In the genomic region with DNA sequence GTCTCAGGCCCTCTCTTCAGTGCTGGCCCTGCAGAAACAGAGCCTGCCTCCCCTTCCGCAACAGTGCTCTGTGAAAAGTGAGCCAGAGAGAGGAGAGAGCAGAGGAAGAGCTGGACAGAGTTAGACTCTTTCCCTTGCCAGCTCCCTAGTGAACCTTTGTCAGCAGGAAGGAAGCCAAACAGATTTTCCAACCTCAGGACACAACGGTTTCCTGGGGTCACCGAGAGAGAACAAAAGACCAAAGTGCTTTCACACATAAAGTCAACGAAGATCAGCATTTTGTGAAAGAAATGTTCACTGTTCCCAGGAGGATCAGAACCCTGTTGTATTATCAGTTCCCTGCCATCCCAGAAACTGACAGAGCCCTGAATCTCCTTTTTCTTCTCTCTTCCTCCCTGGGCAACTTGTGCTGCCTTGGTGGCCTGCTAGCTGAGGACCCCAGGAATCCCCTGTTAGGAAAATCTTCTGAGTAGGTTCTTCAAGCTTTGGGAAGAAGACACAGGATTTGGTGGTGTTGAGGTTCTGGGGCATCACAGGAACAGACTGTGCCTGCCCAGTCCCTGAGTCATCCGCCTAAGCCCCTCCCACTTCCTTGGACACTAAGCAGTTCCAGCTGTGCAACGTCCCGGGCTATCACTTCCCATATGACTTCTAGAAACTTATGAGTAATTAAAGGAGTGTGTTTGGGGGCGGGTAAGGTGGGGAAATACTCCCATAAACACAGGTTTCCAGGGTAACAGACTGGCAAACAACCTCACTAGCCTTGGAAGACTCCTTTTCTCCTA, we compare ENCODE assay signal across 8 mouse cellular contexts. TPM values are rescaled to one million over a fixed set of nuclear protein-coding genes. Genes with fewer than 3 reads are reported as not detected.
A peak's percentile ranks its signal among the peaks of the same experiment; 100 is the strongest.
DNase-seq lines count a peak whose midpoint lies in the region; ATAC-seq and TF ChIP-seq lines count a peak whose summit lies in the region.

No protein-coding gene starts in this region.

- TF ChIP-seq EP300 in MEL (IDR thresholded peaks at IDR 0.05; ENCODE audit: low read depth in 1 of 2, low read length in 2 of 2), result no peak

- no peak for TF ChIP-seq RAD21 in MEL (IDR thresholded peaks at IDR 0.05; ENCODE audit: low read depth, low read length)

- no peaks in the 10 kb centered on the region for H3K79me2 ChIP-seq in MEL (ENCODE audit: control insufficient read depth, insufficient read depth, low read length, poor library complexity)

- H3K27me3 ChIP-seq in MEL (ENCODE audit: control insufficient read depth in 1 of 2, insufficient read depth in 2 of 2, low read length in 2 of 2), result no peaks in the 10 kb centered on the region

- no peak for ATAC-seq in erythroid progenitor cell, adult 5-6 weeks (replicated peaks; ENCODE audit: low FRiP score, poor library complexity, severe bottlenecking)

- no peak overlapping the region for H3K4me3 ChIP-seq in MEL (ENCODE audit: control insufficient read depth in 1 of 2, insufficient read depth in 1 of 2, low read depth in 2 of 2, low read length in 2 of 2)
- no peak overlapping the region for H3K4me3 ChIP-seq in lung, adult 2 months (replicated peaks; ENCODE audit: extremely low read depth, low read depth, low read length)

- TF ChIP-seq CTCF in MEL (IDR thresholded peaks at IDR 0.05 in 2 of 3, conservative IDR thresholded peaks at IDR 0.05 in 1 of 3; ENCODE audit: control insufficient read depth in 1 of 3, insufficient read depth in 1 of 3, low read depth in 2 of 3, low read length in 3 of 3, poor library complexity in 1 of 3, severe bottlenecking in 1 of 3), result no peak
- TF ChIP-seq CTCF in brain, embryonic 14.5 days (IDR thresholded peaks at IDR 0.05; ENCODE audit: borderline replicate concordance, extremely low read depth, insufficient read depth, insufficient read length), result no peak
- no peak for TF ChIP-seq CTCF in lung, adult 2 months (IDR thresholded peaks at IDR 0.05; ENCODE audit: insufficient read depth, low read length)

- peaks cover 2 to 6% of the 10 kb centered on the region in 2 experiments; a peak in 3 of 4 replicates for H3K4me1 ChIP-seq in MEL (ENCODE audit: control insufficient read depth in 1 of 2, insufficient read depth in 2 of 2, low read length in 2 of 2)
- H3K4me1 ChIP-seq in lung, adult 2 months (ENCODE audit: control insufficient read depth, insufficient read depth, low read length), result no peaks in the 10 kb centered on the region

- peaks cover 0 to 11% of the 10 kb centered on the region in 2 experiments; a peak in 2 of 4 replicates for H3K36me3 ChIP-seq in MEL (ENCODE audit: control insufficient read depth in 1 of 2, insufficient read depth in 2 of 2, low read length in 2 of 2)

- no peak overlapping the region for H3K9ac ChIP-seq in MEL (ENCODE audit: control insufficient read depth, low read depth, low read length, poor library complexity, severe bottlenecking)

- WGBS in lung, adult 2 months, result 8% methylated on average over 8 of the region's 8 CpGs

- peak; percentile 72 for DNase-seq in MEL (ENCODE audit: low read depth, low spot score)
- DNase-seq in brain, embryonic 14.5 days (ENCODE audit: low read depth), result peak; percentile 4
- peak; percentile 99 for DNase-seq in heart, adult 11 months
- DNase-seq in kidney, adult 11 months, result peak; percentile 68
- DNase-seq in lung, adult 2 months, result peak; percentile 62
- DNase-seq in spleen, postnatal 36 days (ENCODE audit: low spot score in 2 of 2), result peak; percentile 40 to 50
- no peak for DNase-seq in cerebellum, postnatal 14 days

- H3K9me3 ChIP-seq in MEL (replicated peaks; ENCODE audit: insufficient read depth, low read length), result no peaks in the 10 kb centered on the region

- no peak for TF ChIP-seq POLR2A in MEL (IDR thresholded peaks at IDR 0.05; ENCODE audit: control insufficient read depth in 1 of 2, insufficient read depth in 1 of 2, low read depth in 1 of 2, low read length in 2 of 2, poor library complexity in 1 of 2)
- no peak for TF ChIP-seq POLR2A in brain, embryonic 14.5 days (IDR thresholded peaks at IDR 0.05; ENCODE audit: borderline replicate concordance, extremely low read depth, insufficient read depth, insufficient read length, poor library complexity, severe bottlenecking)
- peak; percentile 58; the same call in 1 of the 2 replicates for TF ChIP-seq POLR2A in lung, adult 2 months (IDR thresholded peaks at IDR 0.05; ENCODE audit: borderline replicate concordance, extremely low read depth, low read depth, low read length)

- no peak overlapping the region for H3K27ac ChIP-seq in MEL (ENCODE audit: control insufficient read depth, low read depth, low read length)

TF ChIP-seq in MEL, 35 proteins besides CTCF, POLR2A, EP300 and RAD21:
- TF ChIP-seq MAZ (IDR thresholded peaks at IDR 0.05; ENCODE audit: low read depth, low read length), result no peak
- no peak for TF ChIP-seq JUND (IDR thresholded peaks at IDR 0.05; ENCODE audit: low read depth, low read length)
- TF ChIP-seq GATA1 (IDR thresholded peaks at IDR 0.05; ENCODE audit: low read depth, low read length), result no peak
- peak; percentile 63 for TF ChIP-seq ETS1 (IDR thresholded peaks at IDR 0.05; ENCODE audit: low read depth, low read length)

RNA-seq across cellular contexts. Expression of a gene that starts 11.5 kb away (rescaled TPM):
- total RNA-seq in MEL (2012; rRNA removed), result 0.08 and 0.10 TPM in 2 replicates
- under 1 TPM in 1 of 2 experiments, not detected in 1; 0.36 TPM for polyA plus RNA-seq in MEL (2012; ENCODE audit: insufficient read depth in 1 of 2, insufficient read length in 2 of 2, low read depth in 1 of 2, low replicate concordance in 2 of 2, missing spikeins in 1 of 2)
- polyA plus RNA-seq in brain, embryonic 14.5 days (2012; rRNA removed), result 0.54 and 0.77 TPM in 2 replicates
- 10.0 and 10.3 TPM in 2 replicates for polyA plus RNA-seq in lung, adult 2 months (2012; rRNA removed)
- total RNA-seq in erythroid progenitor cell, adult 5-6 weeks (2015; ENCODE audit: low replicate concordance), result 1.3 and 1.4 TPM in 2 replicates
- total RNA-seq in erythroid progenitor cell, adult 5-6 weeks (2017; ENCODE audit: low replicate concordance), result 0.90 and 1.9 TPM in 2 replicates

RNA-seq across cellular contexts. Expression of a gene that starts 24.7 kb away (rescaled TPM):
- total RNA-seq in MEL (2012; rRNA removed), result 22.2 and 27.7 TPM in 2 replicates
- polyA plus RNA-seq in MEL (2012; ENCODE audit: insufficient read depth in 1 of 2, insufficient read length in 2 of 2, low read depth in 1 of 2, low replicate concordance in 2 of 2, missing spikeins in 1 of 2), result 10 to 100 TPM in 1 of 2 experiments, not detected in 1; 36.7 TPM
- 18.6 and 30.5 TPM in 2 replicates for polyA plus RNA-seq in brain, embryonic 14.5 days (2012; rRNA removed)
- polyA plus RNA-seq in lung, adult 2 months (2012; rRNA removed), result 14.8 and 22.7 TPM in 2 replicates
- 15.1 and 15.5 TPM in 2 replicates for total RNA-seq in erythroid progenitor cell, adult 5-6 weeks (2015; ENCODE audit: low replicate concordance)
- 23.5 and 24.6 TPM in 2 replicates for total RNA-seq in erythroid progenitor cell, adult 5-6 weeks (2017; ENCODE audit: low replicate concordance)

RNA-seq across cellular contexts. Expression of a gene that starts 25.0 kb away (rescaled TPM):
- total RNA-seq in MEL (2012; rRNA removed), result 2.2 and 3.1 TPM in 2 replicates
- polyA plus RNA-seq in MEL (2012; ENCODE audit: insufficient read depth in 1 of 2, insufficient read length in 2 of 2, low read depth in 1 of 2, low replicate concordance in 2 of 2, missing spikeins in 1 of 2), result 1 to 10 TPM in 1 of 2 experiments, not detected in 1; 8.6 TPM
- 24.2 and 29.0 TPM in 2 replicates for polyA plus RNA-seq in brain, embryonic 14.5 days (2012; rRNA removed)
- 18.3 and 20.6 TPM in 2 replicates for polyA plus RNA-seq in lung, adult 2 months (2012; rRNA removed)
- 6.5 TPM in 1 of 2 replicates, not detected in the other for total RNA-seq in erythroid progenitor cell, adult 5-6 weeks (2015; ENCODE audit: low replicate concordance)
- 0.26 and 2.0 TPM in 2 replicates for total RNA-seq in erythroid progenitor cell, adult 5-6 weeks (2017; ENCODE audit: low replicate concordance)

RNA-seq across cellular contexts. Expression of a gene that starts 31.5 kb away (rescaled TPM):
- total RNA-seq in MEL (2012; rRNA removed), result 64.2 and 77.4 TPM in 2 replicates
- 100 to 1,000 TPM in 1 of 2 experiments, not detected in 1; 107 TPM for polyA plus RNA-seq in MEL (2012; ENCODE audit: insufficient read depth in 1 of 2, insufficient read length in 2 of 2, low read depth in 1 of 2, low replicate concordance in 2 of 2, missing spikeins in 1 of 2)
- polyA plus RNA-seq in brain, embryonic 14.5 days (2012; rRNA removed), result 58.2 and 65.4 TPM in 2 replicates
- polyA plus RNA-seq in lung, adult 2 months (2012; rRNA removed), result 15.9 and 22.4 TPM in 2 replicates
- total RNA-seq in erythroid progenitor cell, adult 5-6 weeks (2015; ENCODE audit: low replicate concordance), result 13.8 and 19.5 TPM in 2 replicates
- total RNA-seq in erythroid progenitor cell, adult 5-6 weeks (2017; ENCODE audit: low replicate concordance), result 15.5 and 19.7 TPM in 2 replicates

RNA-seq across cellular contexts. Expression of a gene that starts 34.5 kb away (rescaled TPM):
- 0.69 and 1.0 TPM in 2 replicates for total RNA-seq in MEL (2012; rRNA removed)
- polyA plus RNA-seq in MEL (2012; ENCODE audit: insufficient read depth in 1 of 2, insufficient read length in 2 of 2, low read depth in 1 of 2, low replicate concordance in 2 of 2, missing spikeins in 1 of 2), result 1 to 10 TPM in 1 of 2 experiments, not detected in 1; 3.5 TPM
- polyA plus RNA-seq in brain, embryonic 14.5 days (2012; rRNA removed), result 8.6 and 8.8 TPM in 2 replicates
- 38.4 and 53.7 TPM in 2 replicates for polyA plus RNA-seq in lung, adult 2 months (2012; rRNA removed)
- 9.6 and 16.2 TPM in 2 replicates for total RNA-seq in erythroid progenitor cell, adult 5-6 weeks (2015; ENCODE audit: low replicate concordance)
- total RNA-seq in erythroid progenitor cell, adult 5-6 weeks (2017; ENCODE audit: low replicate concordance), result 2.5 and 9.6 TPM in 2 replicates

Comparison
In these comparisons a context has a peak if more than half of its experiments do, and no peak if none do; other contexts are left out.
1. DNase-seq: peak in MEL (single experiment), brain, embryonic 14.5 days (single experiment), heart, adult 11 months (single experiment), kidney, adult 11 months (single experiment), lung, adult 2 months (single experiment) and spleen, postnatal 36 days (2 of 2); none in cerebellum, postnatal 14 days (0 of 2).